Mouse (Mus musculus) spleen, adult 10 weeks (tissue): Measurements from ENCODE around the gene Rgs9bp. TPM values are rescaled to one million over a fixed set of nuclear protein-coding genes. Genes with fewer than 3 reads are reported as not detected.

ENCODE experiments used
- polyA plus RNA-seq: library from polyadenylated mRNA; stranded (reverse); fragments of 350-450 nt; fragmentation: Illumina TruSeq; extraction: RNeasy Lipid Tissue Mini Kit (QIAGEN cat#74804); gene quantifications from one replicate; pipeline ENCODE4 v1.2.3, GENCODE M21; 2015; ENCODE audit warnings: low replicate concordance; ENCODE audit not compliant: insufficient read depth

The Rgs9bp gene
- polyA plus RNA-seq: 0.17 TPM

GRCm38 (mm10) chr7:35585191-35586054 lies at the start of gene Rgs9bp:
Gene Rgs9bp (minus strand): TSS chr7:35585582.

GRCm38 (mm10) chr7:35586055-35586905 lies 898 bp upstream of the Rgs9bp start, which contains the start of gene Ankrd27:
Gene Ankrd27 (plus strand): TSS chr7:35586244.

GRCm38 (mm10) chr7:35556205-35556603 lies 29.2 kb downstream of the Rgs9bp start, which contains the start of gene Nudt19:
Gene Nudt19 (minus strand): TSS chr7:35556304.

GRCm38 (mm10) chr7:35537562-35537961 lies 47.8 kb downstream of the Rgs9bp start, which contains the start of gene Tdrd12:
Gene Tdrd12 (minus strand): TSS chr7:35537745.

Other genes with a start within 250 kb of the Rgs9bp start
- 10.9 TPM for gene Faap24, start 188.7 kb downstream of the Rgs9bp start, polyA plus RNA-seq
- gene Cep89, start 188.5 kb downstream of the Rgs9bp start, polyA plus RNA-seq: 44.4 TPM
- not detected for gene Slc7a9, start 136.8 kb downstream of the Rgs9bp start, polyA plus RNA-seq
- 0.23 TPM for gene Tdrd12, start 47.8 kb downstream of the Rgs9bp start, polyA plus RNA-seq
- gene Nudt19, start 29.3 kb downstream of the Rgs9bp start, polyA plus RNA-seq: 55.5 TPM
- gene Ankrd27, start 662 bp upstream of the Rgs9bp start, polyA plus RNA-seq: 26.0 TPM
- gene Pdcd5, start 61.9 kb upstream of the Rgs9bp start, polyA plus RNA-seq: 130 TPM
- 11.2 TPM for gene Dpy19l3, start 168.9 kb upstream of the Rgs9bp start, polyA plus RNA-seq
- gene Zfp507, start 217.4 kb upstream of the Rgs9bp start, polyA plus RNA-seq: 21.0 TPM